Mouse (Mus musculus): ENCODE measurements around the gene Erbin.

DNA sequence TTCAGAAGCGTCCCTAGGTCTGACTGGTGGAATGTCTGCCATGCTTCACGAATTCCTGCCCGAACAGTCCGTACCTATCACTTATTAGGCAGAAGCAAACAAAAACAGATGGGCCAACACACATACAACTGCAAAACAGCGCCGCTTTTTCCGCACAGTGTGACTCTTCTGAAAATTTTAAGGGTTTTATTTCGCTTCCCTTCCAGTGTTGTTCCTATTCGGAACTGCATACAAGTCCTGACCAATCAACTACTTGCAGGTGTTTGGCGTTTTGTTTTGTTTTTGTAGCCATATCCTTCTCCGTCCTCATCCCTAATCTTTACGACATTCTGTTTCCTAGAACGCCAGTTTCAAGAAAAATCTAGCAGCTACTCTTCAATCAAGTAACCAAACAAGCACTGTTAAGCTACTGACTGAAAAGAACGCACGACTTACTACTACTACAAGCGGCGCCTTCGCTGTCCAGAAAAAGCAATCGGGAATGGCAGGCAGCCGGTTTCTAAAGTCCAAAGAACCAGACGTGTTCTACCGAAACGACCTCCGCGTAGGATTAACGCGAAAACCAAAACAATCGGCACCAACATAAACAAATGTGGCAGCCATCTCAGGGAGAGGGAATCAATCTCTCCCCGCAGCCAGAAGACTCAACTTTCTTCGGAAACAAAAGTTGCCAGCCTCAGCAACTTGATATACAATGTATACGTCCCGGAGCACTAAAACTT lies 919 bp downstream of the Erbin start:
- TF ChIP-seq GATA1 (IDR thresholded peaks at IDR 0.05; ENCODE audit: borderline replicate concordance, low read length) (no peak), FLI1 (IDR thresholded peaks at IDR 0.05; ENCODE audit: low read length) (no peak)
